Mouse (Mus musculus): ENCODE results near the gene Gdpgp1.
A peak's percentile ranks its signal among the peaks of the same experiment; 100 is the strongest.

DNA sequence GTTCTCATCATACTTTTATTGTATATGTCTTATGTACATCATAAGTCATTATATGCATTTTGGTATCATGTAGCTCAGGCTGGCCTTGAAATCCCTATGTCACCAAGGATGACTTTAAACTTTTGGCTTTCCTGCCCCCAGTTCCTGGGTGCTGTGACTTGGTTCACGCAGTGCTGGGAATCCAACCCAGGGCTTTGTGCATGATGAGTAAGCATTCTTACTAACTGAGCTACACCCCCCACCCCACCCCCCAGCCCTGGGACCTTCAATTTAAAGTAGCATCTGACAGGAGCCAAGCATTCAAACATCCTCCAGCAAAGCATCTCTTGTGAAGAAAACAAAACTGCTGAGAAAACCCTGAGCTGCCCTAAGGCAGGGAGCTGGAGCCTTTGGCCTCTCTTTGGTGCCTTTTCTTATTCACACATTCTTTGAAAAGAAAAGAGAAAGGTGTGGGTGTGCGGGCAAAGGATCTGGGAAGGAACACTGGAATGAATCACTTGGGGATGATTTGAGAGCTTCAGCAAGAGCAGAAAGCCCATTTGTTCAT lies 44.0 kb upstream of the Gdpgp1 start:
- TF ChIP-seq CTCF (IDR thresholded peaks at IDR 0.05; ENCODE audit: low read depth, low read length) (no peak), EP300 (IDR thresholded peaks at IDR 0.05; ENCODE audit: insufficient read depth, low read depth, low read length) (peak; percentile 92), POLR2A (IDR thresholded peaks at IDR 0.05; ENCODE audit: insufficient read depth, low read length) (no peak)
